Mouse (Mus musculus) 3T3-L1 (cell line): ENCODE data around the gene Mapk8.
A peak's percentile ranks its signal among the peaks of the same experiment; 100 is the strongest.

Experiments used
- DNase-seq: peaks from one replicate; pipeline ENCODE4 v3.0.0-alpha.2; 2015; ENCODE audit warnings: low read depth, low spot score

The Mapk8 gene

GRCm38 (mm10) chr14:33348146-33348545 is 98.8 kb downstream of the Mapk8 start:
- DNase-seq: no peak

GRCm38 (mm10) chr14:33347738-33348137 is 99.2 kb downstream of the Mapk8 start:
- DNase-seq: no peak

GRCm38 (mm10) chr14:33346546-33346945 is 100.4 kb downstream of the Mapk8 start:
- DNase-seq: no peak

- DNase-seq: no peak
Measured at GRCm38 (mm10) chr14:33343131-33343725, 103.7 kb downstream of the Mapk8 start.

GRCm38 (mm10) chr14:33338684-33339083 is 108.3 kb downstream of the Mapk8 start:
- DNase-seq: no peak

GRCm38 (mm10) chr14:33335733-33336132 is 111.2 kb downstream of the Mapk8 start:
- DNase-seq: peak; percentile 63

GRCm38 (mm10) chr14:33334402-33334801 is 112.6 kb downstream of the Mapk8 start:
- no peak for DNase-seq

- peak; percentile 53 for DNase-seq
Measured at GRCm38 (mm10) chr14:33333833-33334232, 113.1 kb downstream of the Mapk8 start.

GRCm38 (mm10) chr14:33331627-33332026 is 115.3 kb downstream of the Mapk8 start:
- no peak for DNase-seq

- DNase-seq: no peak
Measured at GRCm38 (mm10) chr14:33330986-33331385, 116.0 kb downstream of the Mapk8 start.

GRCm38 (mm10) chr14:33329297-33329805 is 117.6 kb downstream of the Mapk8 start:
- DNase-seq: no peak

GRCm38 (mm10) chr14:33328369-33328768 is 118.6 kb downstream of the Mapk8 start:
- DNase-seq: no peak
